Mouse (Mus musculus) neutrophil, adult 59 days (primary cell): Measurements from ENCODE around the gene Rasgrp4. TPM values are rescaled to one million over a fixed set of nuclear protein-coding genes. Genes with fewer than 3 reads are reported as not detected.

Source experiments
- total RNA-seq, 2 experiments: library from RNA; stranded (reverse); gene quantifications; 1 replicate in 1 of 2; 2 replicates in 1 of 2; pipeline ENCODE4 v1.2.4; 2023

Gene Rasgrp4
- 100 to 1,000 TPM; 301 to 302 TPM for total RNA-seq

GRCm38 (mm10) chr7:29134693-29135386, at the start of gene Rasgrp4:
TSS of gene Rasgrp4 (plus strand) at chr7:29134851.

DNA sequence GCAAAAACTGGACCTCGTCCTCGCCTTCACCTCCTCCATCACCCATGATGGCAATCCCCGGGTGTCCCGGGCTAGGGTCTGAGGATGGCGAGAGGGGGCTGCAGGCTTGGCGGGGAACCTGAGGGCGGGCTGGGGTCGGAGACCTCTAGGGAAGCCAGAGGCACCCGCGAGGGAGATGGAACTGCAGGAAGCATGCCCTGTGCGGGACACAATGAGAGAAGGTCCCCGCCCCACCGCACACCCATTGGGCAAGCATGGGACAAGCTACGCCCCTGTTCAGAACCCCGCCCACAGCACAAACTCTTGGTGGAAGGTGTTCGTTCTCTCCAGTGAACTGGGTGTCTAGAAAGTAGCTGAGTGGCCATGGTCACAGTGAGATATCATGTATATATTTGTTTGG, 9.7 kb upstream of the Rasgrp4 start, which contains the start of gene Ryr1:
Ryr1 (minus strand) TSS at position 210 of the 400 bp plus-strand sequence.

GRCm38 (mm10) chr7:29155838-29156782, 21.5 kb downstream of the Rasgrp4 start, which contains the start of gene Fam98c:
TSS of gene Fam98c (minus strand) at chr7:29156234.

GRCm38 (mm10) chr7:29170066-29170754, 35.6 kb downstream of the Rasgrp4 start, which contains the start of the genes Ggn and Spred3:
TSS of gene Ggn (plus strand) at chr7:29170210.
TSS of gene Spred3 (minus strand) at chr7:29170411.

GRCm38 (mm10) chr7:29180077-29180853, 45.6 kb downstream of the Rasgrp4 start, which contains the start of gene Psmd8:
TSS of gene Psmd8 (minus strand) at chr7:29180701.

Other genes starting within 250 kb of the Rasgrp4 start
- gene Actn4, start 172.5 kb upstream of the Rasgrp4 start, total RNA-seq, result 100 to 1,000 TPM; 113 to 116 TPM
- gene Eif3k, start 153.0 kb upstream of the Rasgrp4 start, total RNA-seq, result 100 to 1,000 TPM; 178 to 190 TPM
- gene Map4k1, start 152.8 kb upstream of the Rasgrp4 start, total RNA-seq, result 10 to 100 TPM; 33.6 to 51.4 TPM
- gene Ryr1, start 9.7 kb upstream of the Rasgrp4 start, total RNA-seq, result under 1 TPM; 0.09 to 0.18 TPM
- 10 to 100 TPM; 14.3 to 19.2 TPM for gene Fam98c, start 21.4 kb downstream of the Rasgrp4 start, total RNA-seq
- under 1 TPM; 0.37 to 0.40 TPM for gene Ggn, start 35.4 kb downstream of the Rasgrp4 start, total RNA-seq
- gene Spred3, start 35.6 kb downstream of the Rasgrp4 start, total RNA-seq, result 1 to 10 TPM; 1.6 to 2.1 TPM
- 100 to 1,000 TPM; 160 to 185 TPM for gene Psmd8, start 45.9 kb downstream of the Rasgrp4 start, total RNA-seq
- 1 to 10 TPM; 1.7 to 2.5 TPM for gene Catsperg1, start 79.2 kb downstream of the Rasgrp4 start, total RNA-seq
- 1 to 10 TPM; 7.3 to 7.5 TPM for gene Kcnk6, start 97.7 kb downstream of the Rasgrp4 start, total RNA-seq
- 10 to 100 TPM; 17.8 to 19.2 TPM for gene Yif1b, start 103.5 kb downstream of the Rasgrp4 start, total RNA-seq
- not detected for gene 2200002D01Rik, start 113.6 kb downstream of the Rasgrp4 start, total RNA-seq
- gene Spint2, start 147.1 kb downstream of the Rasgrp4 start, total RNA-seq, result 10 to 100 TPM; 18.2 to 22.9 TPM
- not detected for gene Ppp1r14a, start 154.5 kb downstream of the Rasgrp4 start, total RNA-seq
- not detected for gene Dpf1, start 169.1 kb downstream of the Rasgrp4 start, total RNA-seq